In the genomic region with DNA sequence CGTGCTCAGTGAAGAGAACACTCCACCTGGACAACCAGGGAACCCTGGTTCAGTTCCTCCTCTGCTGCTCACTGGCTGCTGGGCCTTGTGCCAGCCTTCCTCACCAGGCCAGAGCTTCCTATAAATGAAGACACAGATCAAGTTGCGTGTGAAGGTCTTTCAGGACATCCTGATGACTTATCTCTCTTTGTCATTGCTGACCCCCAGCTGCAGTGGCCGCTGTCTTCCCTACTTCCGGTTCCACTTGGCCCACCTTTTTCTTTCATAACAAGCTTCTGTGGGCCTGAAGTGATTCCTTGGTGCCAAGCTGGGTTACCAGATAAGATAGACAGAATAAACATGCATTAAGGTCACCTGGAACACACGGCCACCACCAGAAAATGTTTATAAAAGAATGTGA, we compare ENCODE assay signal across 15 mouse cellular contexts.
DNase-seq lines count a peak whose midpoint lies in the region; ATAC-seq and TF ChIP-seq lines count a peak whose summit lies in the region.
"Had no signal": no experiment of that assay in that cellular context is flagged by ENCODE, and none has a peak within 500 bp of the region (broad histone marks: within the 10 kb centered on the region; RNA-seq: fewer than 3 reads in every experiment).

No protein-coding gene starts in this region.

- no peaks in the 10 kb centered on the region for H3K9me3 ChIP-seq in kidney, postnatal 0 days (replicated peaks; ENCODE audit: low read length)
- no peaks in the 10 kb centered on the region for H3K9me3 ChIP-seq in neural tube, embryonic 15.5 days (replicated peaks)
- H3K9me3 ChIP-seq: liver, embryonic 13.5 days; midbrain, embryonic 13.5 days; neural tube, embryonic 12.5 days had no signal

- no peak overlapping the region for H3K9ac ChIP-seq in kidney, postnatal 0 days (ENCODE audit: low read depth, low read length)
- H3K9ac ChIP-seq in neural tube, embryonic 15.5 days (replicated peaks) = no peak overlapping the region
- H3K9ac ChIP-seq: liver, embryonic 13.5 days; midbrain, embryonic 13.5 days; neural tube, embryonic 12.5 days had no signal

- TF ChIP-seq CTCF in kidney, adult 2 months (conservative IDR thresholded peaks at IDR 0.05; ENCODE audit: insufficient read depth, insufficient read length, low read depth, low read length) = no peak
- no peak for TF ChIP-seq CTCF in kidney, postnatal 0 days (IDR thresholded peaks at IDR 0.05; ENCODE audit: low read depth)

- DNase-seq in kidney, adult 2 months = peak; percentile 59
- DNase-seq in kidney, adult 9 months = no peak
- peak; percentile 38 for DNase-seq in adrenal gland, adult 8-10 months
- peak; percentile 58 for DNase-seq in kidney, postnatal 0 days (ENCODE audit: low spot score)
- DNase-seq in lung, postnatal 36 days = peak; percentile 62
- DNase-seq in natural killer cell, adult 2 months (ENCODE audit: low spot score in 2 of 2) = no peak
- no peak for DNase-seq in left cerebral cortex, postnatal 36 days (ENCODE audit: low spot score in 2 of 2)
- DNase-seq: cerebellum, adult 8-10 months; liver, embryonic 13.5 days; right cerebral cortex, postnatal 25 days had no signal

- H3K4me1 ChIP-seq in kidney, adult 2 months (ENCODE audit: control insufficient read depth, insufficient read depth, low read length) = peaks cover 72% of the 10 kb centered on the region
- peaks cover 67% of the 10 kb centered on the region for H3K4me1 ChIP-seq in kidney, postnatal 0 days (replicated peaks; ENCODE audit: insufficient read depth, low read length)
- H3K4me1 ChIP-seq in neural tube, embryonic 15.5 days = peaks cover 56% of the 10 kb centered on the region

- H3K27ac ChIP-seq in kidney, adult 2 months (ENCODE audit: insufficient read depth, low read depth, low read length) = peak overlapping the region; percentile 26; the same call in 1 of the 2 replicates
- H3K27ac ChIP-seq in kidney, postnatal 0 days = peak overlapping the region; percentile 19; the same call in 1 of the 2 replicates
- H3K27ac ChIP-seq in neural tube, embryonic 15.5 days (replicated peaks) = no peak overlapping the region
- H3K27ac ChIP-seq: left cerebral cortex, adult 2 months; liver, embryonic 13.5 days; midbrain, embryonic 13.5 days; neural tube, embryonic 12.5 days had no signal

- no peak overlapping the region for H3K4me3 ChIP-seq in kidney, adult 2 months (ENCODE audit: insufficient read depth, low read depth, low read length)
- no peak overlapping the region for H3K4me3 ChIP-seq in kidney, postnatal 0 days (replicated peaks; ENCODE audit: low read depth, low read length)
- no peak overlapping the region for H3K4me3 ChIP-seq in neural tube, embryonic 15.5 days (replicated peaks)
- H3K4me3 ChIP-seq: left cerebral cortex, adult 2 months; liver, embryonic 13.5 days; midbrain, embryonic 13.5 days; neural tube, embryonic 12.5 days had no signal

- H3K27me3 ChIP-seq in kidney, adult 2 months (replicated peaks; ENCODE audit: control insufficient read depth, insufficient read depth, low read length) = no peaks in the 10 kb centered on the region
- H3K27me3 ChIP-seq in kidney, postnatal 0 days (ENCODE audit: insufficient read depth, low read length) = no peaks in the 10 kb centered on the region
- H3K27me3 ChIP-seq in neural tube, embryonic 15.5 days (replicated peaks) = no peaks in the 10 kb centered on the region
- H3K27me3 ChIP-seq: liver, embryonic 13.5 days; midbrain, embryonic 13.5 days; neural tube, embryonic 12.5 days; Patski had no signal

- WGBS in kidney, adult 2 months = 32% methylated on average over 5 of the region's 5 CpGs
- WGBS in kidney, postnatal 0 days = 29% methylated on average over 5 of the region's 5 CpGs
- WGBS in neural tube, embryonic 15.5 days = 82% methylated on average over 5 of the region's 5 CpGs

- no peaks in the 10 kb centered on the region for H3K36me3 ChIP-seq in kidney, adult 2 months (ENCODE audit: control insufficient read depth, insufficient read depth, low read length)
- H3K36me3 ChIP-seq in kidney, postnatal 0 days (ENCODE audit: insufficient read depth, low read length) = no peaks in the 10 kb centered on the region
- H3K36me3 ChIP-seq in neural tube, embryonic 15.5 days = no peaks in the 10 kb centered on the region
- H3K36me3 ChIP-seq: liver, embryonic 13.5 days; midbrain, embryonic 13.5 days; neural tube, embryonic 12.5 days had no signal

- no peak for TF ChIP-seq POLR2A in kidney, adult 2 months (IDR thresholded peaks at IDR 0.05; ENCODE audit: low read depth, low read length)

- ATAC-seq in kidney, postnatal 0 days (replicated peaks; ENCODE audit: low FRiP score, low read depth) = no peak
- ATAC-seq in neural tube, embryonic 15.5 days (ENCODE audit: low FRiP score) = no peak
- ATAC-seq: midbrain, embryonic 13.5 days; Patski had no signal

- intact Hi-C loops in left cerebral cortex, postnatal 36 days (cut with DNase I) = no loop called here

- H3K4me2 ChIP-seq in kidney, postnatal 0 days (ENCODE audit: low read length) = no peak overlapping the region
- H3K4me2 ChIP-seq in neural tube, embryonic 15.5 days = no peak overlapping the region
- H3K4me2 ChIP-seq: liver, embryonic 13.5 days; midbrain, embryonic 13.5 days; neural tube, embryonic 12.5 days had no signal

Comparison
In these comparisons a context has a peak if more than half of its experiments do, and no peak if none do; other contexts are left out.
1. DNase-seq: peak in kidney, adult 2 months (single experiment), adrenal gland, adult 8-10 months (single experiment), kidney, postnatal 0 days (single experiment) and lung, postnatal 36 days (single experiment); none in kidney, adult 9 months (single experiment), natural killer cell, adult 2 months (0 of 2) and left cerebral cortex, postnatal 36 days (0 of 2).